Mouse (Mus musculus) embryonic fibroblast, embryonic 13.5 days (primary cell): Measurements from ENCODE around the gene Pias1.

ENCODE experiments used
- CTCF ChIP-seq: IDR thresholded peaks from 2 replicates; pipeline ENCODE4 v1.5.1; 2011; ENCODE audit warnings: mild to moderate bottlenecking, control low read depth, low read length, moderate library complexity, borderline replicate concordance; ENCODE audit not compliant: insufficient read depth
- POLR2A ChIP-seq: IDR thresholded peaks from 2 replicates; pipeline ENCODE4 v1.6.1; 2011; ENCODE audit warnings: low read depth, mild to moderate bottlenecking, control low read depth, low read length, moderate library complexity

DNA sequence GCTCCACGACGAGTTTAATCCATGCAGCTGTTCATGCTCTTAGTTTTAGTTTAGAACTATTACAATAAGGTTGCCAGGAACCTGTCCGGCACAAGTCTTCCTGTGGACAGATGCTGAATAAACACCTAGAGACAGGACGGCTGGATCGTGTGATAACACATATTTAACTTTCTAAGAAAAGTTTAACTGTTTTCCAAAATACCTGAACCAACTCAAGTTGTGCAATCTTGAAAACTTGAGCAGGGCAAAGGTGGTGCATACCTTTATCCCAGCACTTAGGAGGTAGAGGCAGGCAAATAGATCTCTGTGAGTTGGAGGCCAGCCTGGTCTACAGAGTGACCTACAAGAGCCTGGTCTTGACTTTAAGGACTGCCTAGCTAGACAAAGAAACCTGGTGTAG is 152.8 kb downstream of the Pias1 start:
- no peak for TF ChIP-seq CTCF
- TF ChIP-seq POLR2A = no peak
